Mouse (Mus musculus) WW6 (cell line): ENCODE measurements around the gene Gdpd3.
"Not testable (repeated sequence)": the region's sequence is repeated elsewhere in the genome, so short reads cannot be mapped to it uniquely, and the experiment has no call there.

ENCODE experiments used
- DNase-seq: peaks from one replicate; pipeline ENCODE4 v3.0.0-alpha.2; 2013; ENCODE audit warnings: low read depth, low spot score

The Gdpd3 gene

DNA sequence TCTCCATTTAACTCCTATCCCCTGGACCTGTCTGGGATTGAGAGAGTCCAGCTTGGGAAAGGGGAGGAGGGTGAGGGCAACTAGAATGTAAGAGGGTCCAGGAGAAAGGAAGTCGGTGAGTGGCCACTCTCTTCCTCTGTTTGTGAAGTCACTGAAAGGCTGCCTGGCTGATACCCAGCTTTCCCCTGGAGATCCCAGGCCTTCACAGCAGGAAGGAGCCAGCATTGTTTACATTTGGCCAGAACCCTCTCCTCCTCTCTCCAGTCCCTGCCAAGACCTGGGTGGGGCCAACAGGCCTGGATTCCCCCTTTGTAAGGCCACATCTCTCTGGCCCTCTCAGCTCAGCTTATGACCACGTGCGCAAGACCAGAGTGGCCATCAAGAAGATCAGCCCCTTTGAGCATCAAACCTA lies 5.7 kb upstream of the Gdpd3 start:
- DNase-seq = no peak

GRCm38 (mm10) chr7:126760956-126761355 lies 5.2 kb upstream of the Gdpd3 start:
- no peak for DNase-seq

- no peak for DNase-seq
Measured at GRCm38 (mm10) chr7:126761529-126762067, 4.5 kb upstream of the Gdpd3 start.

DNA sequence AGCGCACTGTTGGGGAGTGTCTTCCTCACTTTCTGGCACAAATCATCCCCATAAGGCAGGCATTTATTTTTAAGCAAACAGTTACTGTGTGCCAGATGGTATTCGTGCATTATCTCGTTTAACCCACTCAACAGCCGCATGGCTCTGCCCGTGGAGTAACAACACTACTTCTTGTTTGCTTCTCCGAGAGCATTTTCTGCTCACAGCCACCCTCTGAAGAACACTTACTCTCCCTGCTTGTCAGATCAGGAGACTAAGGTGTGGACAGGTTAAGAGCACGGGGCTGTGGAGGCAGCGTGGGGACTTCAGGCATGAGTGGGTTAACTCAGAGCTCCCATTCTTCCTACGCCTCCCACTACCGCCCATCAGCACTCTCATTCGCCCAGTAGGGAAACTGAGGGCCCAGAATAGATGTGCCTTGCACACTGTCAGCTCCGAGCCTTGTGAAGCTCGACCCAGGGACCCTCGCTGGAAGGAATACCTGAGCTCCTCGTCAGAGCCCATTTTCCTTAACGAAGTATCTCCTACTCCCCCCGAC lies 3.6 kb upstream of the Gdpd3 start:
- no peak for DNase-seq

DNA sequence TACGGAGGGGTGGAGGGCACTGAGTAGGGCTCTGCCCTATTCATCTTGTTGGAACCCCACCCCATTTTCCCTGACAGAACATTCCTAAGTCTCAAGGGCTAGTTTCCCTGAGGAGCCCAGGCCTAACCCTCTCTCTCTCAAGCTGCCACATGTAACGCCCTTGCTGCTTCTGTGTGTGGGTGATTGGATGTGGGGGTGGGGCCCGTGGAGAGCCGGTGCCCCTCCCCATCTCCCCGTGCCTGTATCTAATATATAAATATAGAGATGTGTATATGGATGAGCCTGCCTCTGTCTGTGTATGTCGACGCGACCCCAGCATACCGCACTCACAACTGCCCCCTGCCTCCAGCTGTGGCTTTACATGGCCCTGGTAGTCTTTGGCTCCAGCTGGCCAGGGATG lies 594 bp upstream of the Gdpd3 start:
- DNase-seq = no peak

DNA sequence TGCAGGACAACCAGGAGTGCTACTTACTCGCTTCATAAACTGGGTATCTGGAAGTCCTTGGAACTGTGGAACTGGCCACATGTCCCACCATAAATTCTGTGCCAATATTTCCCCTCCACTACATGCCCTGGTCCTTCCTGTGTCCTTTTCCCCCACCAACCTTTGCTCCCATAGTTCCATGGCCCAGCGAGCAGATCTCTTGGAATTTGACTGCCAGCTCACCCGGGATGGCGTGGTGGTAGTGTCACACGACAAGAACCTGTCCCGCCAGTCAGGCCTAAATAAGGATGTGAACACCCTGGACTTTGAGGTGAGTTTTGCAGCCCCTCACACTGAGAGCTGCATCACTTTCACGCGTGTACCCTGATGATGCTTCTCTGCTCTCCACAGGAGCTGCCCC lies 867 bp downstream of the Gdpd3 start:
- no peak for DNase-seq

DNA sequence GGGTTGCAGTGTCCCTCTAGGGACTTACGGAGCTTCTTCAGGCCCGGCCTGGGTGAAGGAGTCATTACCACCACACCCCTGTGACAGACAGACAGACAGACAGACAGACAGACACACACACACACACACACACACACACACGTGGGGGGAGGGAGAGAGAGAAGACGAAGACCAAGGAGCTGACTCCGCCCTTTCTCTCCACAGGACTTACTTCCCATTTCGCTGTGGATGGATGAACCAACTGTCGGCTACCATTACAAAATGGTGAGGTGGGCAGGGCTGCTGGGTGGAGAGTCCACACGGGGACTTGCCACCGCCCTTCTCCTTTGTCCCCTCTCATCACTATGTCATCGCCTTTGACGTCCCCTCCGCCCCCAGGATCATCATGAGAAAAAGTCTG lies 4.7 kb downstream of the Gdpd3 start:
- DNase-seq = no peak

GRCm38 (mm10) chr7:126773351-126773750 lies 7.2 kb downstream of the Gdpd3 start:
- no peak for DNase-seq

DNA sequence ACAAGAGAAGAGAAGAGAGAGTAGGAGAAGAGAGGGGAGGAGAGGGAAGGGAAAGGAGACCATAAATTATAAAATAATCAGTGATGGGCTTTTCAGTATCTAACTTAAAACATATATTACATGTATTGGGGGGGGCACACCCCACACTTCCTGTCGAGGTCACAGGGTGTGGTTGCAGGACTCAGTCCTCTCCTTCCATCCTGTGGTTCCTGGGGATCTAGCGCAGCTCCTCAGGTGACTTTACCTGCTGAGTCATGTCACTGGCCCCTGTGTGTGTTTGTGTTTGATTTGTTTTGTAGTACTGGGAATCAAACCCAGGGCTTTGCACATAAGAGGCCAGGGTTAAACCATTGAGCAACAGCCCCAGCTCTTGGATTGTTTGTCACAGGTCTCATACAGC lies 8.3 kb downstream of the Gdpd3 start:
- no peak for DNase-seq

DNA sequence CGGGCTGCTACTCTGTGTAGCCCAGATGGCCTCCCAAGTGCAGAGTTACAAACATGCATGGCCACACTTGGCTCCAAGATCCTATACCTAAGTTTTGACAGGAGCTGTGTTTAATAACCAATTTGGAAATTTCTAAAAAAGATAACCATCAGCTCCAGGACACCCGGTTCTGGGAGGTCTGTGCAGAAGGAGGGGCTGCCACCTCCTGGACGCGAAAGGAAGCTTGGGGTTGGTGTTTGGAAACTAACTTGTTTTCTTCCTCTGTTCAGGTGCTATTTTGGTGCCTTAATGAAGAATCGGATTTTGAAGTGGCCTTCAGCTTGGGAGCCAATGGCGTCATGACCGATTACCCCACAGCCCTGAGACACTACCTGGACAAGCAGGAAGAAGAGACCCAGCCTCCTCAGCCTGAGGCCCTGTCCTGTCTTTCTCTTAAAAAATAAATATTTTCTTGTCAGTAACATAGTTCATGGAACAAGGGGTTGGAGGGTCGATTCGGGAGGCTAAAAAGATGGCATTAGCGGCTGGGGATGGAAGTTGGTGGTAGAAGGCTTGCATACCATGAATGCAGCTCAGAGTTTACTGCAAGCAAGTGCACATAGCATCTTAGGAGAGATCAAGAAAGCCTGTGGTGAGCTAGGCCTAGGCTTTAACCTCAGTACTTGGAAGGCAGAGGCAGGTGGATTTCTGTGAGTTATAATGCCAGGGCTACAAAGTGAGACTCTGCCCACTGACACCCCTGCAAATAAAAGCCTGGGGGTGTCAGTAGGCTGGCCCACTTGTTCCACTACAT lies 9.2 kb downstream of the Gdpd3 start:
- DNase-seq = no peak

DNA sequence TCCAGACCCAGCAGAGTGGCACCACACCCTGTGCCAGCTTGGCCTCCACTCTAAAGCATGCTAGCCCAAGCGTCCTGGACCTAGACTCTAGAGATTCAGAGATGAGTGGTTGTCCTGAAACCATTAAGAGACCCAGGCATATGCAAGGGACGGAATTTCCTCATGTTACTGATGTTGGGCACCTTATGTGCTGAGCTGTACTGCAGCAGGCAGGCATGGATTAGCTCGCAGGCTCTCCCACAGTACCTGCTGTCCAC lies 9.8 kb downstream of the Gdpd3 start:
- DNase-seq = no peak

DNA sequence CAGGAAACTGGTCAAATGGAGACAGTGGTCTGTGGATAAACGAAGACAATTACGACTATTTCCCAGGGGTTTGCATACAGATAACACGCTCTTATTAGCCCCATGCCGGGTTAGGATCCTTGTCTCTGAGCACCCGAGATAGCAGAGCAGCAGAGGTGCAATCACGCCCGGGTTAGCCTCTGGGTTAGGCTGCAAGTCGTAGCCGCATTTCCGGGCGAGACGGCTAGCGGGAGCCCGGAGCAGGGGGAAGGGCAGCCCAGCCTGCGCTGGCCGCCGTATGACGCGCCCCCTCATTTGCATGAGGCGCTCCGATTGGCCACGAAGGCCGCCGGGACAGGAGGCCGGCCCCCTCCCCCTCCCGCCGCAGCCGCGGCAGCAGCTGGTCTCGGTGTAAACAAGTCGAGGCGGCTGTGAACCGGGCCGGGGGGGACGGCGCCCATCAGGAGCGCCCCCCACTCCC lies 10.5 kb downstream of the Gdpd3 start, which contains the start of gene Ypel3:
TSS of gene Ypel3 (plus strand) at position 358 of the 460 bp plus-strand sequence.
- DNase-seq = no peak

- no peak for DNase-seq
Measured at GRCm38 (mm10) chr7:126777476-126777875, 11.3 kb downstream of the Gdpd3 start.

DNA sequence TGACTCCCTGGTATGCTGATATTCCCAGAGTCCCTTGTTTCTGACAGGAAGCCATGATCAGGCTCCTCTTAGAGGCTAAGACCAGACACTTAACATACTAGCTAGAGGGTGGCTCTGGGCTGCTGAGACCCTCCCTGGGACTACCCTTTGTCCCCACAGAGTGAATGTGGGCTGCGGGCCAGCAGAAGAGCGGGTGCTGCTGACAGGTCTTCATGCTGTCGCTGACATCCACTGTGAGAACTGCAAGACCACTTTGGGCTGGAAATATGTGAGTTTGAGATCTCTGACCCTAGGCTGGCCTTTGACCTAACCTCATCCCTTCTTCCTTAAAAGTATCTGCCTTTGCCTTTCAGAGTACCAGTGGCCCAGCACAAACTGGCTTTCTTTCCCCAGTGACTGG lies 12.0 kb downstream of the Gdpd3 start:
- no peak for DNase-seq

- not testable (repeated sequence) for DNase-seq
Measured at GRCm38 (mm10) chr7:126779101-126779500, 13.0 kb downstream of the Gdpd3 start.

DNA sequence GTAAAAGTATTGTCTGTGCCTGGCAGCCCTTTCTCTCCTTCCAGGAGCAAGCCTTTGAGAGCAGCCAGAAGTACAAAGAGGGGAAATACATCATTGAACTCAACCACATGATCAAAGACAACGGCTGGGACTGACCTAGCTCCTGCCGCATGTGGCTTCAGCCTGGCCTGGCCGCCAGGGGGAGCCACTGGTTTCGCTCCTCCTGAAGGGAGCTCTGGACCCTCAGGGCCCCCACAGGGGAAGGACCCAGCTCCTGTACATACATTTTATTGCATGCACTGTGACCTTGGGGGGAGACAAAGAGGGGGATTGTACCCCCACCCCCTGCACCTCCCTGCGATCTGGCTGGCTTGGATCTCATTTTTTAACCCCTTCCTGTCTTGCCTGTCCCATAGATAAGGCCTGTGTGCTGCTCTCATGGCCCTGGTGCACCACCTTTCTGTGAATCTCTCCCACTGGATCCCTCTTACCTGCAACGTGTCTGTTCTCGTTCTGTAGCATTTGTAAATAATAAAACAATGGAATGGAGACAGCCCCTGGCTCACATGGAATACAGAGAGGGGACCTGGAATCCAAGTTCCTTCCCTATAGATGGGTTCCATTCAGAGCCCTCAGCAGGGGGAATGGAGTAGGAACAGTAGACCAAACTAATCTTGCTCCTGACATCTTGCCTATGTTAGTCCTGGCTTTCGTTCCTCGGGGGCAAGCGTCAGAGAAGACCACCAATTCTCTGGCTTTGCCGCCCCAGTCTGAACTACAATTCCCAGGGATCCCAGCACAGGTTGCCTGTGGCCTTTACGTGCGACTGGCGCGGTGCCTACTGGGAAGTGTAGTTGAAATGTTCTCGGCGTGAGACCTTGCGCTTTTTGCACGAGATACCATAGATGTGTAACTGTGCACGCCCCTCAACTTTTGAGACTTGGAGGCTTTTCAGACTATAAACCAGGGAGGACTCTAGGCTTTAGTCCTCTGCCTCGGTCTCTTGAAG lies 14.1 kb downstream of the Gdpd3 start:
- DNase-seq = peak; percentile 63

- DNase-seq = no peak
Measured at GRCm38 (mm10) chr7:126780971-126781635, 15.0 kb downstream of the Gdpd3 start, which contains the start of gene Tbx6. Tbx6 (plus strand) TSS chr7:126781483.

DNA sequence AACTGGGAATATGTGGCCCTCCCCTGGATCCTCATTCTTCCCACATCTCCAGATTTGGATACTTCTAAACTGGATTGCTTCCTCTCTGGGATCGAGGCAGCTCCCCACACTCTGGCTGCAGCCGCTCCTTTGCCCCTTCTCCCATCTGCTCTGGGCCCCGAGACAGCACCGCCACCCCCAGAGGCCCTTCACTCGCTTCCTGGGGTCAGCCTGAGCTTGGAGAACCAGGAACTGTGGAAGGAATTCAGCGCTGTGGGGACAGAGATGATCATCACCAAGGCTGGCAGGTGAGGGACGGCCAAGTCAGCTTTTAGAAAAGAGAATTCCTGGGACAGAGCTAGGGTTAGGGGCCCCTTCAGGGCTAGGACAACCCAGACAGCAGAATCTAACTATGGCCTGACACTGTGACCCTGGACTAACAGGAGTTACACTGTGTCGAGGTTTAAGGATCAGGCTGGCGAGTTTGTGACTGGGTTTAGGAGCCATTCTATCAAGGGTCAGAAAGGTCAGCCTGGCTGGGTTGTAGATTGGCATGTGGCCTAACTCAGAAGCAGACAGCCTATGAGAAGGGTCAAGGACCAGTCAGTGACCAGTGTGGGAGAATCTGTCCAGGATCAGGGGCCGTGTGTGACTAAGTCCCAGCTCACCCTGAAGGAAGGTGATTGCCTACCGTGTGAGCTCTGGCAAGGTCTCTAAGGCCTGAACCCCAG lies 15.7 kb downstream of the Gdpd3 start:
- DNase-seq = no peak

- DNase-seq = no peak
Measured at GRCm38 (mm10) chr7:126782693-126783092, 16.6 kb downstream of the Gdpd3 start.

DNA sequence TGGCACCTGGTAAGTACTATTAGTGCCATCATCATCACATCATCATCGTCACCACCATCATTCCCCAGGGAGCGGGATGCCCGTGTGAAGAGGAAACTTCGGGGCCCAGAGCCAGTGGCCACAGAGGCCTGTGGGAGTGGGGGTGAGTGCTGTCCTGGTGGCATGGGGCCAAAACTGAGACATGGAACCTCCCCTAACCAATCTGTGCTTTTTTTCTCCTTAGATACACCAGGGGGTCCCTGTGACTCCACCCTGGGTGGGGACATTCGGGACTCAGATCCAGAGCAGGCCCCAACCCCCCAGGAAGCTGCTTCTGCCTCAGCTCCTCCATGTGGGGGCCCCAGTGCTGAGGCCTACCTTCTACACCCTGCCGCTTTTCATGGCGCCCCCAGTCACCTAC lies 18.3 kb downstream of the Gdpd3 start:
- no peak for DNase-seq

DNA sequence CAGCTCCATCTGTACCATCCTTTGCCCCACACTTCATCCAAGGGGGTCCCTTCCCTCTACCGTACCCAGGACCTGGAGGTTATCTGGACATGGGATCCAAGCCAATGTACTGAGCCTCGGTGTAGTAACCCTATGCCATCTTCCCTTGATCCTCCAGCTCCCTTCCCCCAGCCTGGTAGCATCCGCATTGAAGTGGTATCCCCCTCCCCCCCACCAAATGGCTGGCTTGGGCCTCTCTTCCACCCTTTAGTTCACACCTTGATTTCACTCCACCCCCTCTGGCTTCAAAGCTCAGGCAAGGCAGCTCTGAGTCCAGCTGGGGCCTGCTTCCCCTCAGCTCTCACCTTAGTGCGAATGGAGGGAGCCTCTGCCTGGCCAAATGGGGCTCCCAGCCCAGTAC lies 18.9 kb downstream of the Gdpd3 start:
- no peak for DNase-seq
